Mouse (Mus musculus) embryonic facial prominence, embryonic 14.5 days (tissue): Measurements from ENCODE around the gene Polr3h. TPM values are rescaled to one million over a fixed set of nuclear protein-coding genes. Genes with fewer than 3 reads are reported as not detected.
"Not testable (repeated sequence)": the region's sequence is repeated elsewhere in the genome, so short reads cannot be mapped to it uniquely, and the experiment has no call there.

Experiments used
- ATAC-seq: fragments of 200-750 bp; cut with Nextera tagmentation; 2 replicates; pipeline ENCODE4 v1.8.0; 2017; ENCODE audit warnings: low read depth, moderate number of reproducible peaks, moderate TSS enrichment
- DNase-seq: peaks from one replicate; pipeline ENCODE4 v3.0.0-alpha.2; 2015; ENCODE audit warnings: low spot score
- H3K27ac ChIP-seq: fragments of 300-500 bp; sonication (generic); replicated peaks from 2 replicates; pipeline ENCODE4 v1.5.1; 2014; ENCODE audit warnings: low read depth, mild to moderate bottlenecking, low read length, moderate library complexity
- H3K27me3 ChIP-seq: fragments of 300-500 bp; sonication (generic); replicated peaks from 2 replicates; pipeline ENCODE4 v1.6.1; 2014; ENCODE audit warnings: low read length; ENCODE audit not compliant: control insufficient read depth, insufficient read depth
- H3K36me3 ChIP-seq: fragments of 300-500 bp; sonication (generic); 2 replicates; pipeline ENCODE4 v1.6.1; 2014; ENCODE audit warnings: low read length, mixed read lengths; ENCODE audit not compliant: control insufficient read depth, insufficient read depth
- H3K4me1 ChIP-seq: fragments of 300-500 bp; sonication (generic); 2 replicates; pipeline ENCODE4 v1.6.1; 2014; ENCODE audit warnings: antibody characterized with exemption, low read length; ENCODE audit not compliant: control insufficient read depth, insufficient read depth
- H3K4me2 ChIP-seq: fragments of 300-500 bp; sonication (generic); 2 replicates; pipeline ENCODE4 v1.6.1; 2014; ENCODE audit warnings: low read depth, mild to moderate bottlenecking, low read length, moderate library complexity, mixed read lengths
- H3K4me3 ChIP-seq: fragments of 300-500 bp; sonication (generic); 2 replicates; pipeline ENCODE4 v1.5.1; 2014; ENCODE audit warnings: low read depth, mild to moderate bottlenecking, low read length
- H3K9ac ChIP-seq: fragments of 300-500 bp; sonication (generic); 2 replicates; pipeline ENCODE4 v1.6.1; 2014; ENCODE audit warnings: low read depth, mild to moderate bottlenecking, low read length, moderate library complexity, mixed read lengths
- H3K9me3 ChIP-seq: fragments of 300-500 bp; sonication (generic); 2 replicates; pipeline ENCODE4 v1.6.1; 2016; ENCODE audit warnings: low read length; ENCODE audit not compliant: control insufficient read depth
- WGBS: fragments of 180-500 bp; shearing (Covaris S2); extraction: QIAGEN DNeasy Blood & Tissue Kit; methylation state at CpG from one replicate; pipeline ENCODE4 v1.1.7; 2014; 5-methylcytosine and 5-hydroxymethylcytosine counted together
- polyA plus RNA-seq: library from polyadenylated mRNA; unstranded; fragments of >200 nt; fragmentation: Nextera tagmentation; extraction: Ambion mirVana; gene quantifications from 2 replicates; pipeline ENCODE4 v1.2.1, GENCODE M21; 2014

Gene Polr3h
- polyA plus RNA-seq, 1 experiment from 2014 or later, result 70.4 TPM

- no peak overlapping the region for H3K4me2 ChIP-seq
- no peaks in the 10 kb centered on the region for H3K27me3 ChIP-seq
- H3K4me3 ChIP-seq, result no peak overlapping the region
- 59% methylated on average over 6 of the region's 6 CpGs for WGBS
- no peak overlapping the region for H3K9ac ChIP-seq
- H3K36me3 ChIP-seq, result peaks cover 44% of the 10 kb centered on the region
- no peak overlapping the region for H3K27ac ChIP-seq
- H3K4me1 ChIP-seq, result no peaks in the 10 kb centered on the region
- DNase-seq (peak; percentile 48), ATAC-seq (peak; percentile 73)
- H3K9me3 ChIP-seq, result no peaks in the 10 kb centered on the region
These were observed 8.2 kb downstream of the Polr3h start for GRCm38 (mm10) chr15:81917621-81918463.

DNA sequence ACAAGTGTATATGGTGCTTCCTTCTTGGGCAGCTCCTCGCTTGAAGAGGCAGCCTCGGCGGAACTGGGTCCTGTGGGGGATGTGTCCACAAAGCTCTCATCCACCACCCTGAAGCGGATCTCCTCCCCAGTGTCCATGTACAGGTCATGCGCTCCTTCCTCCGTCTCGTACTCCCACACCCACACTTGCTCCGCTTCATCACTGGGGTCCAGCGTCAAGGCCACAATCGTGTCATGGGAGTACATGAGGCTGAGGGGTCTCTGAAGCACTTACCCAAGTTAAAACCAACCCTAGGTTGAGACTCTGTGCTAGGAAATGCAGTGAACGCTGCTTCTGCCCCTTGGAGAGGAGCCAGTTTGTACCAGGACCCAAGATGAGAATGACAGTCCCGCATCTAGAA is 8.8 kb downstream of the Polr3h start:
- Histone ChIP-seq H3K4me3 (no peak overlapping the region), H3K9me3 (no peaks in the 10 kb centered on the region), H3K36me3 (peaks cover 50% of the 10 kb centered on the region), H3K27me3 (no peaks in the 10 kb centered on the region), H3K9ac (no peak overlapping the region), H3K4me1 (no peaks in the 10 kb centered on the region), H3K4me2 (no peak overlapping the region), H3K27ac (no peak overlapping the region)
- WGBS, result 83% methylated on average over 12 of the region's 12 CpGs
- DNase-seq (no peak), ATAC-seq (no peak)

GRCm38 (mm10) chr15:81915663-81916062 is 10.4 kb downstream of the Polr3h start:
- H3K36me3 ChIP-seq, result peaks cover 66% of the 10 kb centered on the region
- H3K4me1 ChIP-seq, result no peaks in the 10 kb centered on the region
- 79% methylated on average over 5 of the region's 5 CpGs for WGBS
- H3K9ac ChIP-seq, result no peak overlapping the region
- no peaks in the 10 kb centered on the region for H3K27me3 ChIP-seq
- H3K9me3 ChIP-seq, result no peaks in the 10 kb centered on the region
- no peak overlapping the region for H3K4me2 ChIP-seq
- H3K4me3 ChIP-seq, result no peak overlapping the region
- DNase-seq (no peak), ATAC-seq (no peak)
- H3K27ac ChIP-seq, result no peak overlapping the region

- no peak for DNase-seq
- no peak overlapping the region for H3K4me2 ChIP-seq
- no peaks in the 10 kb centered on the region for H3K4me1 ChIP-seq
- H3K36me3 ChIP-seq, result peaks cover 76% of the 10 kb centered on the region
- H3K4me3 ChIP-seq, result no peak overlapping the region
- no peaks in the 10 kb centered on the region for H3K9me3 ChIP-seq
- no peaks in the 10 kb centered on the region for H3K27me3 ChIP-seq
- H3K27ac ChIP-seq, result no peak overlapping the region
- no peak for ATAC-seq
- H3K9ac ChIP-seq, result no peak overlapping the region
- WGBS, result 83% methylated on average over 5 of the region's 5 CpGs
These were observed 11.4 kb downstream of the Polr3h start for GRCm38 (mm10) chr15:81914668-81915067.

DNA sequence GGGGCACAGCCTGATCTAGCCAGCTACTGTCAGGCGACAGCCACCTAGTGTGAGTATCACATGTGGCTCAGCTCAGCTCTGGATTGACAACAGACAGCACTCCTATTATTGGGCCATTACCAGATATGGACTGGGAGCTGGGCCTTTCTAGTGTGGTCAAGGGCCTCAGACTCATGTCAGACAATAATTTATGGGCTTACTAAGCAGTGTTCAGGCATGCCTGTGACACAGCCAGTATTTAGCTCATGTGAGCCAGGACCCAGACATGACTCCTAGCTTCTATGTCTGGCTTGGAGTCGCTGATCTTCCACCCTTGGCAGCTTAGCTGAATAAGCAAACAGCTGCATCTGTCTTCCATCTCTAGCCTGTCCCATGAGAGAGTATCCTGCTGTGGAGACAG is 13.5 kb downstream of the Polr3h start:
- H3K4me1 ChIP-seq, result no peaks in the 10 kb centered on the region
- H3K9ac ChIP-seq, result no peak overlapping the region
- H3K4me2 ChIP-seq, result no peak overlapping the region
- H3K4me3 ChIP-seq, result no peak overlapping the region
- WGBS, result 68% methylated on average over 2 of the region's 2 CpGs
- ATAC-seq (no peak), DNase-seq (no peak)
- peaks cover 94% of the 10 kb centered on the region for H3K36me3 ChIP-seq
- H3K27ac ChIP-seq, result no peak overlapping the region
- no peaks in the 10 kb centered on the region for H3K27me3 ChIP-seq
- H3K9me3 ChIP-seq, result no peaks in the 10 kb centered on the region

DNA sequence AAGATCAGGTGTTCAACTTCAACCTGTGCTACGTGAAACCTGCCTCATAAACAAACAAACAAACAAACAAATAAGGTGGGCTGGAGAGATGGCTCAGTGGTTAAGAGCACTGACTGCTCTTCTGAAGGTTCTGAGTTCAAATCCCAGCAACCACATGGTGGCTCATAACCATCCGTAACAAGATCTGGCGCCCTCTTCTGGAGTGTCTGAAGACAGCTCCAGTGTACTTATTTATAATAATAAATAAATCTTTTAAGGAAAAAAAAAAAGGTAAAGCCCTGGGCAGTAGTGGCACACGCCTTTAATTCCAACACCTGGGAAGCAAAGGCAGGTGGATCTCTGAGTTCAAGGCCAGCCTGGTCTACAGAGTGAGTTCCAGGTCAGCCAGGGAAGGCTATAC is 17.3 kb downstream of the Polr3h start:
- H3K27ac ChIP-seq, H3K27me3 ChIP-seq, H3K4me1 ChIP-seq, H3K9ac ChIP-seq, H3K9me3 ChIP-seq, H3K4me2 ChIP-seq, ATAC-seq, DNase-seq, H3K4me3 ChIP-seq: not testable (repeated sequence)
- 84% methylated on average over 4 of the region's 4 CpGs for WGBS
- peaks cover 96% of the 10 kb centered on the region for H3K36me3 ChIP-seq

DNA sequence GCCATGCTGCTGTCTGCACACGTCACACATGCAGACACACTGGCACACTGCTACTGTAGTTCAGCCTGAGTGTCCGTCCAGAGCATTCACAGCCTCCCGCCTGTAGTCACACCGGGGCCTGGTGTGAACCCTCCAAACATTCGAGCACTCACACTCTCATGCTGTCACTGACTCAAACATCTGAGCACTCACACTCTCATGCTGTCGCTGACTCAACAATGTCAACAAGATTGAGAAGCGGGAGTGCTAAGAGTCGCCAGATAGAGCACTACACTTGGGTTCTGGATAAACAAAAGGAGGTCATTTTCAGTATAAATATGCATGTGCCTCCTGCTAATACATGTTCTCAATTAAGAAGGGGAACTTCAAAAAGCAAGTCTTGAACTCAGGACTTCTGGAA is 18.1 kb downstream of the Polr3h start:
- no peak overlapping the region for H3K27ac ChIP-seq
- 91% methylated on average over 8 of the region's 8 CpGs for WGBS
- H3K36me3 ChIP-seq, result peaks cover 96% of the 10 kb centered on the region

GRCm38 (mm10) chr15:81904939-81905338 is 21.1 kb downstream of the Polr3h start:
- no peak for ATAC-seq
- 41% methylated on average over 2 of the region's 2 CpGs for WGBS

More for the DNA sequence above, 18.1 kb downstream of the Polr3h start:
- H3K4me1 ChIP-seq, result no peaks in the 10 kb centered on the region
- no peaks in the 10 kb centered on the region for H3K9me3 ChIP-seq
- H3K27me3 ChIP-seq, result no peaks in the 10 kb centered on the region
- H3K9ac ChIP-seq, result no peak overlapping the region
- DNase-seq (no peak), ATAC-seq (no peak)
- no peak overlapping the region for H3K4me2 ChIP-seq
- H3K4me3 ChIP-seq, result no peak overlapping the region

GRCm38 (mm10) chr15:81898751-81899150 is 27.3 kb downstream of the Polr3h start:
- Histone ChIP-seq H3K4me1 (no peaks in the 10 kb centered on the region), H3K9ac (no peak overlapping the region), H3K27ac (no peak overlapping the region), H3K27me3 (no peaks in the 10 kb centered on the region), H3K9me3 (no peaks in the 10 kb centered on the region), H3K4me3 (no peak overlapping the region), H3K36me3 (peaks cover 72% of the 10 kb centered on the region), H3K4me2 (no peak overlapping the region)
- ATAC-seq, result no peak
- 97% methylated on average over 2 of the region's 2 CpGs for WGBS
- no peak for DNase-seq

More at GRCm38 (mm10) chr15:81904939-81905338, 21.1 kb downstream of the Polr3h start:
- Histone ChIP-seq H3K27me3 (no peaks in the 10 kb centered on the region), H3K4me1 (no peaks in the 10 kb centered on the region), H3K9ac (no peak overlapping the region), H3K4me2 (no peak overlapping the region), H3K9me3 (no peaks in the 10 kb centered on the region), H3K4me3 (no peak overlapping the region), H3K36me3 (peaks cover 89% of the 10 kb centered on the region), H3K27ac (no peak overlapping the region)
- peak; percentile 54 for DNase-seq
